Mouse (Mus musculus) 3134 (cell line): ENCODE results near the gene Gm20532.
A peak's percentile ranks its signal among the peaks of the same experiment; 100 is the strongest.

ENCODE experiments used
- DNase-seq: peaks from one replicate; pipeline ENCODE4 v3.0.0-alpha.2; 2011; ENCODE audit warnings: low spot score; ENCODE audit not compliant: insufficient read length; ENCODE audit errors: extremely low read depth

Gm20532 gene

DNA sequence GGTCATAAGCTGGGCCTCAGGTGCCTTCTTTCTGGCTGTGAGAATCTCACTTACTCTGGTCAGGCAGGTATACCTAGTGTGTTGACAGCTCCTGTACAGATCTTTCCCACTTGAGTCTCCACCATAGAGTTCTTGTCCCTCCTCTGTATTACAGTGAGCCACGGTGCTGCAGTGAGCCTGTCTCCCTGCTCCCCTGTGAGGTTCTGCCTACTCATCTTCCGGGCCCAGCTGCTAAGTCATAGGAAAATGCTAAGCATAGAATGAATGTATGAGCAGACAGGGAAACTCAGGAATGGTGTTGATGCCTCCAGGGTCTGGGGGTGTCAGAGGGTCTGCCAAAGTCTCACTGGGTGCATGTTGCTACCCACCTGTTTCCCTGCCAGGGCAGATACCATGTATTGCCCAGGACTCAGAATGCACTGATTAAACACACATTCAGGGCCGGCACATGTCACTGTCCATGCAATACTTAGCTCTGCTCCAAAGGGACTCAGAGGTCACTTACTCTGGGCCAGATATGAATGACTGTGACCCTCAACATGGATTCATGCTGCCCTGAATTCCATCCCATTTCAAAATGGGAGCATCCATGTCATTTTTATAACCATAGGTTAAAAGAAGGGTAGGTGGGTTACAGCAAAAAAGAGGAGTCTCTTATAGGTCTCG lies 29.2 kb downstream of the Gm20532 start:
- no peak for DNase-seq

DNA sequence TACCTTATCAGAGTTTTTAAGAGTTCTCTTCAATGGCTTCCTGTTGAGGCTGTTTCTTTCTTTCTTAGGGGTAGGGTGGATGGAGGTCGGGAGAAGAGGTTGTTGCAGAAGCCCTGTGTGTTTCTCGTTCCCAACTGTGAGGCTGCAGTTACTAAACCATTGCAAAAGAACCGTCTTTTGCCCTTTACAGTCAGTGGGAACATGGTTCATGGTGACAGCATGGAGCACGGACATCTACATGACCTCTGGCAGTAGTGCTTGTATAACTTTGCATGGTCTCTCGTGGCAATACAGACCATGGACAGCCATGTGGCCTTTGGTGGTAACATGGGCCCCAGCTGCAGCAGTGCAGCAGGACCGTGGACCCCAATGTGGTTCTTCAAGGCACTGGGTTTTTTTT lies 30.9 kb downstream of the Gm20532 start:
- DNase-seq, result no peak

DNA sequence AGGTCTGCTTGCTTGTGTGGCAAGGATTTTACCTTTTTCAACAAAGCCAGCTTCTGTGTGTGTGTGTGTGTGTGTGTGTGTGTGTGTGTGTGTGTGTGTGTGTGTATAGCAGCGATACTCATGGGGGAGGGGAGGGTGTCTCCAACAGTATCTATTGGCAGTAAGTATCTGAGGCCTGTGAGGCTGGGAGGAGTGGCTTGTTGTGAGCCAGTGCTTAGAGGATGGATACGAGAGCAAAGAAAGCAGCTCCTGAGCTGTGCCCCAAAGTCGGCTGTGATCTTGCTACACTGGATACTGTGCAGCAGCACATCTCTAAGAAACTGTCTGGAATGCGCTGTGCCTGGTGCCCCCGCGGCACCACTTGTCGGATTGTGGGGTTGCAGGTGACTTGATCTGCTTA lies 31.5 kb downstream of the Gm20532 start:
- DNase-seq, result no peak

DNA sequence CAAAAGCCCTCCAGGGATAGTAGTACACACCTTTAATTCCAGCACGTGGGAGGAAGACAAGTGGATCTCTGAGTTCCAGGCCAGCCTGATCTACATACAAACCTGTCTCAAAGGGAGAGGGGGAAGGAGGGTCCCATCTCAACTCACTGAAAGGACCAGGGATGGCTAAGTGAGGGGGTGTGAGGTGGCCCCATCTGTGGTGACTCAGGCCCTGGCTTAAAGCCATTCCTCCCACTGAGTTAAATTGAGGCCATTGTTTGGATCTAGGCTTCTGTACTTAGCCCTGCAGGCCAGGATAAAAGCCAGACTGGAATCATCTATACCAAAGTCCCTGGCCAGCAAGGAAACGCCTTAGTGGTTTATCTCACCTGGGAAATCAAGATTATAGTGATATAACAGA lies 34.8 kb downstream of the Gm20532 start:
- DNase-seq, result no peak

DNA sequence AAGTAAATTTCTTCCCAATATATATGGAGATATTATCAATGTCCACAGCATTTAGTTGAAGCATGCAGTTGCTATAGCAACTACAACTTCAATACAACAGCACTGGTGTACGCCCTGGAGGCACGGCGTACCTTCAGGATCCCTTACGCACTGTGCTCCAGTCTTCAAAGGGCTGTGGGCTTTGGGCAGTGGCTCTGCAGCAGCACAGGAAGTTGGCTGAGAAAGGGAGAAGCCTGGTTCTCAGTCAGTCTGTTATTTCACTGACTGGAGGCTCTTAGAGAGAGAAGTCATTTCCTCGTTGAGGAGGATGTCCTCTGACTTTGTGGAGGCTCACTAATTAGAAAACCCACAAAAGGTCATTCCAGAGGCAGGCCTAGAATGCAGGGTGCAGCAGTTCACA lies 36.5 kb downstream of the Gm20532 start:
- no peak for DNase-seq

DNA sequence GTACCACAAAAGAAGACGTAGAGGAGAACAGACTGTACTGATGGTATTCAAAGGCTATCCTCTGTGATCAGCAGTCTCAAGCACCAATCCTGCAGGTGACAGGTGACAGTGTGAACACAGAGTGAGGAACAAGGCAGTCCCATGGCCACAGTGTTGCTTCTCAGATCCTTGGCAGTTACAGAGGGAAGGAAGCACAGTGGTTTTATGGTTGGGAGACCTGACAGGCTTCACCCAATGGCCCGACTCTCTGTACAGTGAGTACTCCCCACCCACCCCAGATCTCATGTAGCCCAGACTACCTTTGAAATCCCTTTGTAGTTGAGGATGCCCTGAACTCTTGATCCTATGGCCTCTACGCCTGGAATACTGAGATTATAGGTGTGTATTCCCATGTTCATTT lies 39.0 kb downstream of the Gm20532 start:
- no peak for DNase-seq

DNA sequence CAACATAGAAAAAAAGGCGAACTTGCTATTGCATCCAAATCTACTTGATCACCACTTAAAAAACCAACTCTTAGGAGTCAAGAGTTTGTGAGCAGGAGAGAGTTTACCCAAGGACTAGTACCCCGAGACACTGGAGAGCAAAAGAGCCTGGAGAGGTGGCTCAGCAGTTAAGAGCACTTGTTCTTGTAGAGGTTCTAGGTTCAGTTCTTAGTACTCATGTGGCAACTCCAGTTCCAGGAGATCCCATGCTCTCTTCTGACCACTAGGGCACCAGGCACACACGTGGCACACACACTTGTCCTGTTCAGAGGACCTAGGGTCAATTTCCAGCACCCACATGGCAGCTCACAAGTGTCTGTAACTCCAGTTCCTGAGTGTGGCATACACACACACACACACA lies 39.6 kb downstream of the Gm20532 start:
- DNase-seq, result no peak

DNA sequence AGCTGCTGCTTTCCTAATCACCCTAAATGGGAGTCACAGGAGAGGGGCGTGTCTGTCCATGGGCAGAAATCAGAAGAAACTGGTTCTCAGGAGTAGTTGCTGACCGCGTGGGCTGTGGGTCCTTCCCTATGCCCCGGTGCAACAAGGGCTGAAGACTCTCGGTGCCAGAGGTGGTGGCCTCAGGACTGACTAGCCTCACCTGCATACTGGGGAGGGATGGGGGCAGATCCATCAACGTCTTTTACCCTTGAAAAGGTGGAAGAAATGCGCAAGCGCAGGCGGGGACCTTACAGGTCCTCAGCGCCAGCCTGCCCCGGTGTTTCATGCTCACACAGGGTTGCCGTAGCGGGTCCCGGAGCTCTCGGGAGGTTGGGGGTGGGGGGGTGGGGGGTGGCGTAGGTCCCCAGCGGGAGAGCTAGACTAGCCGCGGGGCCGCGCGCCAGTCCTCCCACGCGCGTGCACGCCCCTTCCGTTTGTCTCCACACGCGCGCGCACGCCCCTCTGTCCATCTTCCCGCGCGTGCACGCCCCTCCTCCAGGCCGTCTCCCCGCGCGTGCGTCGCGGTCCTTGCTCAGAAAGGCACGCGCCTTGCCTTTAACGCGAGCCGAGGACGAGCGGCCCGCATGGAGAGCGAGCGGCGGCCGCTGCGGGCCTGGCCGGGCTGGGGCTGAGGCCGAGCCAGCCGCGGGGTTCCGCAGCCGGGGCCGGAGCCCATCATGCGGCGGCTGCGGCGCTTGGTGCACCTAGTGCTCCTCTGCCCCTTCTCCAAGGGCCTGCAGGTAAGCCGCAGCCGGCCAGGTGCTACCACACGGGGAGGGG lies 41.7 kb downstream of the Gm20532 start, which contains the start of gene Fam69b:
Fam69b (plus strand) TSS at position 537 of the 819 bp plus-strand sequence.
- peak; percentile 61 for DNase-seq

DNA sequence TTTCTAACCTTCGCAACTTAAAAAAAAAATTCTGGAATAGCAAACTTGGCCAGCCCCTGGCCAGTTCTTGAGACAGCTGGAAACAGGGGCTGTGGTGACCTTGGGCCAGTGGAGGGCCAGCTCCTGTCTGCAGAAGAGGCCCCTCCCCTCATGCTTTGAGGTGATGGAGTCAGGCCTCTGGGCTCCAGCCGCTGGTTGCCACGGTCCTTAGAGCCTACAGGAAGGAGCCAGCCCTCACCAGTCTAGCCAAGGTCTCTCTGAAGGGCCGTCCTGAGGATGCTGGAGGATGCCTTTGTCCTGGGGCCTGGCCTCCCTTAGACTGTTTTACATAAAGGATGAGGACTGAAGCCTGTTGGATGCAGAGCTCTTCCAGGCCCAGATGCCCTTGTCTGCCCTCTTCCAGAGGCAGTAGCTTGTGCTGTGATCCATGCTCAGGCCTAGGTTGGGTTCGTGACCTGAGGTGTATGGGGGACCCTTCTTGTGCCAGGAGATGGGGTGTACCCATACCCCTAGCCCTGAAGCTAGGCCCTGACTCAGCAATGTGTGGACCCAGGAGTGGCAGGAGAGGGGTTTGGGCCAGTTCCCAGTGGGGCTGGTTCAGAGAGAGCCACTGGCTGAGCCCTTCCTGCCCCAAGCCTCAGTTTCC lies 42.5 kb downstream of the Gm20532 start:
- DNase-seq, result no peak

DNA sequence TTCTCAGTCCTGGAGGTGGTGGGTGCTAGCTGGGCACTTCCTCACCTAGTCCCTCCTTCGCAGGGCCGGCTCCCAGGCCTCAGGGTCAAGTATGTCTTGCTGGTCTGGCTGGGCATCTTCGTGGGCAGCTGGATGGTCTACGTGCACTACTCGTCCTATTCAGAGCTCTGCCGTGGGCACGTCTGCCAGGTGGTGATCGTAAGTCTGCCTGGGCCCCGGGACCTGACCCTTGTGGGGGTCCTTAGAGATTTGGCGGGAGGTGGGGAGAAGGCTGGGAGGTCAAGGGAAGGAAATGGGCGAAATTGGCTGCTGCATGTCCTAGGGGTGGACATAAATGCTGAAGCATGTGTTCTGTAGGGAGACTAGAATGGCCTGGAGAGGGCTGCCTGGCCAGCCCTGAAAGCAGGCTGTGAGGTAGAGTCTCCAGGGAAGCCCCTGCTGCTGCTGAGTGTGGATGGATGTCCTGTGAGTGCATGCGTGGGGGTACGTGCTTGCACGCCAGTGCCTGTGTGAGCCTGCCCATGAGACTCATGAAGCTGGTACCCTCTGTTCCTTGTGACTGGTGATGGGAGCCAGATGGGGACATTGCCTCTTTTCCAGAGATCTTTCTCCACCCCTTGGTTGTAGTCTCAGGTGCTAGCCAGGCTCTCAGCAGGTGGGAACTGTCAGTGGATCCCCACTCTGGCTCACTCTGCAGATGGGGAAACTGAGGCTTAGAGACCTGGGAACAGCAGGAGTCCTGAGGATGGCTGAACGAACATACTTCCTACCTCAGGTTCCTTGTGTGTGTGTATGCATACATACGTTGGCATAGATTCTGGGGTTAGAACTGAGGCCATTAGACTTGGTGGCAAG lies 46.3 kb downstream of the Gm20532 start:
- DNase-seq, result no peak

GRCm38 (mm10) chr2:26633953-26634530 lies 47.6 kb downstream of the Gm20532 start:
- DNase-seq, result no peak

DNA sequence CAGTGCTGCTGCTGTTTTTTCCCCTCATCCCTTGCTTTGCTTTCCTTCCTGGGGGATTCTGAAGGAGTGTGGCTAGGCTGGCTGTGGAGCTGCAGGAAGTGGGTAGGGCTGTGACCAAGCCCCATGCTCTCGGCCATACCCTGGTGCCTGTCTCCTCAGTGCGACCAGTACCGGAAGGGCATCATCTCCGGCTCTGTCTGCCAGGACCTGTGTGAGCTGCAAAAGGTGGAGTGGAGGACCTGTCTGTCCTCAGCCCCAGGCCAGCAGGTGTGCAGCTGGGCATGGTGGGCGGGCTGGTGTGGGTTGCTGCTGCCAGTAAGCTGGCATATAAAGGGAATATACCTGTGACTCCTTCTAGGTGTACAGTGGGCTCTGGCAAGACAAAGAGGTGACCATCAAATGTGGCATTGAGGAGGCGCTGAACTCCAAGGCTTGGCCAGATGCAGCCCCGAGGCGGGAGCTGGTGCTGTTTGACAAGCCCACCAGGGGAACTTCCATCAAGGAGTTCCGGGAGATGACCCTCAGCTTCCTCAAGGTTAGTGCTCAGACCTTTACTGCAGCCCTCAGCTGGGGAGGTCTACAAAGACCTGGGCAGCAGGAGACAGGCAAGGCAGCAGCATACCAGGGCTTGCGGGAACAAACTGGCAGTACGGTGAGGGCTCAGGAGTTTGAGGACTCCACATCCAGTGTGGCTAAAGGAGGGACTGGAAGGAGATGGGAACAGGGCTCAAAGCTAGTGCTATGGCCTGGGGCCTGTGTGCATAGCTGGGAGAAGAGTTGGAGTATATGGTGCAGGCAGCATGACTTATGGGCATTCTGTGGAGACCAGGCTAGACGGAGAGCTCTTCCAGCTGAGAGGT lies 48.4 kb downstream of the Gm20532 start:
- DNase-seq, result peak; percentile 49

GRCm38 (mm10) chr2:26635489-26636324 lies 49.3 kb downstream of the Gm20532 start:
- DNase-seq, result peak; percentile 45

DNA sequence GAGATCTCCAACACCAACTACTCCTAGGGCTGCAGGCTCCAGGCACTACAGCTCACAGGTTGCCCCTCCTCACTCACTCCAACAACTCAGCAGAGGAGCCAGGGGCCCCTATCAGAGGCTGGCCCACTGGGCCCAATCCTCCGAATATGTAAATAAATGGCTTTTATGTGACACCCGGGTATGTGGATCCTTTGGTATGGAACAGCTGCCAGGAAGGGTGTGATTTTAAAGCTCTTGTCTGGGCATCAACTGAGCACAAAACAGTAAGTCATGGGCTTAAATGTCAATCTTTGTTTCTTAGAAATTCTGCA lies 49.8 kb downstream of the Gm20532 start:
- no peak for DNase-seq

DNA sequence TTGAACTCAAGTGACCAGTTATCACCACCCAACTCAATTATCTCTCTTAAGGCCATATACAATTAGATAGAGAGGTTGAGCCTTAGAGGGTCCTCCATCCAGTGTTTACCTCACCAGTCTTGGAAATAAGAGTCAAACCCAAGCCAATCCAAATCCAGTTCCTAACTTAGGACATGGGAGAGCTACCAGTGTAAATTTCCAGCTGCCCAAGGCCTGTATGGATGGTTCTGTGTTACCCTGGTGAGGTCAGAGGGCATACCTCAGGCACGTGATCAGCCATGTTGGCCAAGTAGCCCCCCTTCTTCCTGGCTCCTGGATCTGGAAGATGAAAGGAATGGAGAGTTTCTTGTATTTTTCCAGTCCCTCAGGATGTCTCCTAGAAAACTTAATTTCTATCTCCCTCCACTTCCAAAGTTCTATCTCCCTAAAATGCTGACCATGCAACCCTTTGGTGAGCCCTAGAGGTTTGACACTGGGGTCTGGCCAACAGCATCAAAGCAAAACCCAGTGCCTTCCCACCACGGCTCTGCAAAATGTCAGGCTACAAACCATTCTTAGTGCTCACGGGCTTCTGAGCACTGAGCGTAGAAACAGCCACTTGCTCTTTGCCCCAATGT lies 51.0 kb downstream of the Gm20532 start:
- no peak for DNase-seq

DNA sequence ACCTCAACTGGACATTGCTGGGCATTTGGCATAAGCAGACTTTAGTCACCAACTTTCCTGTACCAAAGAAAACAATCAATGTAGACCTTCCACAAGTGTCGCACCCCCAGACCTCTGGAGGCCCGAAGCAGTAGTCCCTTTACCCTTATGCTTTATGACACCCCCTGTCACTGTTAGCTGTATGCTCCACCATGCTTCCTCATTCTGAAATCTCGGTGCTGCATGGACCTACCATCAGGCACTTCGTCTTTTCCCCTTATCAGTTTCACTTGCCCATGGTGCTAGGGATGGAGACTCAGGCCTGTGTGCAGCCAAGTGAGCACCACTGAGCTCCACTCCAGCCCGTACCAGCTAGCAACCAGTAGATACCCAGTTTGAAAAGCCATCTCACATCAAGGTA lies 51.6 kb downstream of the Gm20532 start:
- no peak for DNase-seq

DNA sequence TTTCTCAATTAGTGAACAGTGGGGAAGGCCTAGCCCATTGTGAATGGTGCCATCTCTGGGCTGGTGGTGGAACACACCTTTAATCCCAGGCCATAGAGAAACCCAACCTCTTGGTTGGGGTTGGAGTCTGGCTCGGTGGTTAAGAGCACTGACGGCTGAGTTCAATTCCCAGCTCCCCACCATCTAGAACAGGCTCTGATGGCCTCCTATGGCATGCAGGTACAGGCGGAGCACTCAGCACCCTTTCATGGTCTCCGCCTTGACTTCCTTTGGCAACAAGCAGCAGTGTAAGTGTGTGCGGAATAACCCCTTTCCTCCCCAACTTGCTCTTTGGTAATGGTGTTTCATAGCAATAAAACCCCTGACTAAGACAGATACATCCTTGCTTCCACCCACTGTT lies 52.1 kb downstream of the Gm20532 start:
- DNase-seq, result no peak

DNA sequence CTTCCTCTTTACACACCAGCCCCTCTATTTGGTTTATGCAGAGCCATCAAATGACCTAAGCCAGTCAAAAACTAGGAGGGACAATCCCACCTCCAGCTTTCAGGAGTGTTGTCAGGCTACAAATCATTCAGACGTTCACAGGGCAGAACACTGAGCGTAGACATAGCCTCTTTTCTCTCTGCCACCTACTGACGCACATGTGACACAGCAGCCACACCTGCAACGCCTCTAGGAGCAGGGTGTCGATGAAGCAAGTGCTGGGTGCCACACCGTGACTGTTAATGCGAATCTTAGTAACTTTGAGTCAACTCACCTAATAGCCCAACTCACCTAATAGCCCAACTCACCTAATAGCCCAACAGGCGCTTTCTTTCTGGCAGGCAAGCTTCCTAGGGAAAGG lies 52.6 kb downstream of the Gm20532 start:
- DNase-seq, result no peak
